Mouse (Mus musculus): Measurements from ENCODE around the gene Megf8. TPM values are rescaled to one million over a fixed set of nuclear protein-coding genes. Genes with fewer than 3 reads are reported as not detected.

Gene Megf8
- polyA plus RNA-seq, 1 experiment from 2014 or later, result 16.6 TPM

GRCm38 (mm10) chr7:25333596-25334307 lies 16.8 kb downstream of the Megf8 start:
- H3K36me3 ChIP-seq (replicated peaks), result peaks cover 83% of the 10 kb centered on the region
- DNase-seq (ENCODE audit: extremely low spot score, low spot score), result peak; percentile 80
- no peak overlapping the region for H3K4me3 ChIP-seq
- 0 out of 2 replicates have a peak, but pooled peaks cover 11% of the 10 kb centered on the region for H3K4me1 ChIP-seq
- 43% methylated on average over 16 of the region's 16 CpGs for WGBS
- H3K27me3 ChIP-seq (ENCODE audit: poor library complexity, severe bottlenecking), result no peaks in the 10 kb centered on the region
- H3K27ac ChIP-seq, result no peak overlapping the region
- H3K9me3 ChIP-seq, result no peaks in the 10 kb centered on the region

DNA sequence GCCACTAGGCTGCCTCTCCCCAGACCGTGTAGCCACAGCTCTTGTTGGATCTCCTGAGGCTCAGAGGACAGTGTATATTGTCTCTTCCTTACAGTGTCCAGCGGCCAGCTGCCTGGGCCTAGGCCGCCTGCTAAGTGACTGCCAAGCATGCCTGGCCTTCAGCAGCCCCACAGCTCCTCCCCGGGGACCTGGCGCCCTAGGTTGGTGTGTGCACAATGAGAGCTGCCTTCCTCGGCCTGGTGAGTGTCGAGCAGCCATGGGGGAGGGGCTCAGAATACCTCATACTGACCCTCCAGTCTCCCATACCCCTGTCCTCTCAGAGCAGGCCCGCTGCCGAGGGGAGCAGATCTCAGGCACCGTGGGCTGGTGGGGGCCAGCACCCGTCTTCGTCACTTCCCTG lies 17.5 kb downstream of the Megf8 start:
- Histone ChIP-seq H3K27me3 (ENCODE audit: poor library complexity, severe bottlenecking) (no peaks in the 10 kb centered on the region), H3K9me3 (no peaks in the 10 kb centered on the region), H3K27ac (no peak overlapping the region), H3K4me1 (0 out of 2 replicates have a peak, but pooled peaks cover 11% of the 10 kb centered on the region), H3K4me3 (no peak overlapping the region), H3K36me3 (replicated peaks) (peaks cover 86% of the 10 kb centered on the region)
- DNase-seq (ENCODE audit: extremely low spot score, low spot score), result no peak
- 85% methylated on average over 12 of the region's 12 CpGs for WGBS

DNA sequence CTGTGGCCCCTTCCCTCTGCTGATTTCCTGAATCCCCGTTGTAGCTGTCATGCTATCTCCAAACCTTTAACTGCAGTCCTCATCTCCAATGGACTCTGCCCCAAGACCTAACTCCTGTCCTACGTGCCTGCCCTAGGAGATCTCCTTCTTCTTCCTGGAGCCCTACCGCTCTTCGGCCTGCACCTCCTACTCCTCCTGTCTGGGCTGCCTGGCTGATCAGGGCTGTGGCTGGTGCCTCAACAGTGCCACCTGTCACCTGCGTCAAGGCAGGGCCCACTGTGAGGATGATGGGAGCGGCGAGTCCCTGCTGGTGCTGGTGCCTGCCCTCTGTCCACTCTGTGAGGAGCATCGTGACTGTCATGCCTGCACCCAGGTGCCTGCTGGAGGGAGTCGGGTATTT lies 22.4 kb downstream of the Megf8 start:
- Histone ChIP-seq H3K4me3 (no peak overlapping the region), H3K9me3 (no peaks in the 10 kb centered on the region), H3K4me1 (peaks cover 7% of the 10 kb centered on the region; the same call in 1 of the 2 replicates), H3K36me3 (replicated peaks) (peaks cover 88% of the 10 kb centered on the region), H3K27ac (no peak overlapping the region), H3K27me3 (ENCODE audit: poor library complexity, severe bottlenecking) (no peaks in the 10 kb centered on the region)
- no peak for DNase-seq (ENCODE audit: extremely low spot score, low spot score)
- WGBS, result 91% methylated on average over 9 of the region's 9 CpGs

- WGBS, result 85% methylated on average over 20 of the region's 20 CpGs
- Histone ChIP-seq H3K36me3 (replicated peaks) (peaks cover 89% of the 10 kb centered on the region), H3K27ac (no peak overlapping the region), H3K4me3 (no peak overlapping the region), H3K27me3 (ENCODE audit: poor library complexity, severe bottlenecking) (no peaks in the 10 kb centered on the region), H3K9me3 (no peaks in the 10 kb centered on the region), H3K4me1 (peaks cover 7% of the 10 kb centered on the region; the same call in 1 of the 2 replicates)
- no peak for DNase-seq (ENCODE audit: extremely low spot score, low spot score)
Observed at GRCm38 (mm10) chr7:25341000-25341784, 24.2 kb downstream of the Megf8 start.

- no peak for DNase-seq (ENCODE audit: extremely low spot score, low spot score)
- 87% methylated on average over 8 of the region's 8 CpGs for WGBS
- H3K36me3 ChIP-seq (replicated peaks), result peaks cover 99% of the 10 kb centered on the region
Observed at GRCm38 (mm10) chr7:25348861-25349260, 31.9 kb downstream of the Megf8 start.

GRCm38 (mm10) chr7:25358721-25359206 lies 41.8 kb downstream of the Megf8 start:
- no peak for DNase-seq (ENCODE audit: extremely low spot score, low spot score)
- Histone ChIP-seq H3K4me3 (no peak overlapping the region), H3K27ac (peak overlapping the region; percentile 37; the same call in 1 of the 2 replicates), H3K36me3 (replicated peaks) (peaks cover 98% of the 10 kb centered on the region), H3K27me3 (ENCODE audit: poor library complexity, severe bottlenecking) (no peaks in the 10 kb centered on the region), H3K9me3 (no peaks in the 10 kb centered on the region), H3K4me1 (peaks cover 12% of the 10 kb centered on the region)
- 79% methylated on average over 19 of the region's 19 CpGs for WGBS

More at GRCm38 (mm10) chr7:25348861-25349260, 31.9 kb downstream of the Megf8 start:
- Histone ChIP-seq H3K4me3 (no peak overlapping the region), H3K27me3 (ENCODE audit: poor library complexity, severe bottlenecking) (no peaks in the 10 kb centered on the region), H3K4me1 (no peaks in the 10 kb centered on the region), H3K9me3 (peaks cover 22% of the 10 kb centered on the region), H3K27ac (no peak overlapping the region)

DNA sequence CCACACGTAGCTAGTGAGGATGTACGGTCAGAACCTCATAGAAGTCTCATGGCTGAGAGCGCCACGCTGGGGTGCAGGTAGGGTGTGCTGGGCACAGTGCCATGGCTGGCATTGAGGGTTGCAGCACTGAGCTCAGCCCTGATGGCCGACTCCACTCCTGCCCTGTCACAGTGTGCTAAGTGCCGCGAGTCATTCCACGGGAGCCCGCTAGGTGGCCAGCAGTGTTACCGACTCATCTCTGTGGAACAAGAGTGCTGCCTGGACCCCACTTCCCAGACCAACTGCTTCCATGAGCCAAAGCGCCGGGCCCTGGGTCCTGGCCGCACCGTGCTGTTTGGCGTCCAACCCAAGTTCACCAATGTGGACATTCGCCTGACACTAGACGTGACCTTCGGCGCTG lies 46.2 kb downstream of the Megf8 start:
- WGBS, result 88% methylated on average over 19 of the region's 19 CpGs
- Histone ChIP-seq H3K36me3 (replicated peaks) (peaks cover 66% of the 10 kb centered on the region), H3K4me3 (no peak overlapping the region), H3K4me1 (peaks cover 39% of the 10 kb centered on the region), H3K9me3 (no peaks in the 10 kb centered on the region), H3K27me3 (ENCODE audit: poor library complexity, severe bottlenecking) (peaks cover 39% of the 10 kb centered on the region), H3K27ac (no peak overlapping the region)
- DNase-seq (ENCODE audit: extremely low spot score, low spot score), result no peak

GRCm38 (mm10) chr7:25363632-25364031 lies 46.7 kb downstream of the Megf8 start:
- no peak overlapping the region for H3K27ac ChIP-seq
- WGBS, result 96% methylated on average over 17 of the region's 17 CpGs
- peaks cover 62% of the 10 kb centered on the region for H3K36me3 ChIP-seq (replicated peaks)
- peaks cover 36% of the 10 kb centered on the region for H3K4me1 ChIP-seq
- no peaks in the 10 kb centered on the region for H3K9me3 ChIP-seq
- no peak for DNase-seq (ENCODE audit: extremely low spot score, low spot score)
- no peak overlapping the region for H3K4me3 ChIP-seq
- peaks cover 44% of the 10 kb centered on the region for H3K27me3 ChIP-seq (ENCODE audit: poor library complexity, severe bottlenecking)

- WGBS, result 17% methylated on average over 13 of the region's 13 CpGs
- Histone ChIP-seq H3K27ac (peak overlapping the region; percentile 45), H3K4me3 (no peak overlapping the region)
Observed at GRCm38 (mm10) chr7:25365937-25366625, 49.1 kb downstream of the Megf8 start.

GRCm38 (mm10) chr7:25367632-25368293 lies 50.8 kb downstream of the Megf8 start:
- Histone ChIP-seq H3K36me3 (replicated peaks) (peaks cover 20% of the 10 kb centered on the region), H3K9me3 (no peaks in the 10 kb centered on the region), H3K27me3 (ENCODE audit: poor library complexity, severe bottlenecking) (peaks cover 68% of the 10 kb centered on the region), H3K4me1 (peaks cover 30% of the 10 kb centered on the region), H3K4me3 (peak overlapping the region; percentile 22; the same call in 1 of the 2 replicates), H3K27ac (no peak overlapping the region)
- DNase-seq (ENCODE audit: extremely low spot score, low spot score), result no peak
- WGBS, result 1% methylated on average over 33 of the region's 33 CpGs

More at GRCm38 (mm10) chr7:25365937-25366625, 49.1 kb downstream of the Megf8 start:
- Histone ChIP-seq H3K9me3 (no peaks in the 10 kb centered on the region), H3K27me3 (ENCODE audit: poor library complexity, severe bottlenecking) (peaks cover 68% of the 10 kb centered on the region), H3K4me1 (peaks cover 30% of the 10 kb centered on the region), H3K36me3 (replicated peaks) (peaks cover 37% of the 10 kb centered on the region)
- no peak for DNase-seq (ENCODE audit: extremely low spot score, low spot score)

DNA sequence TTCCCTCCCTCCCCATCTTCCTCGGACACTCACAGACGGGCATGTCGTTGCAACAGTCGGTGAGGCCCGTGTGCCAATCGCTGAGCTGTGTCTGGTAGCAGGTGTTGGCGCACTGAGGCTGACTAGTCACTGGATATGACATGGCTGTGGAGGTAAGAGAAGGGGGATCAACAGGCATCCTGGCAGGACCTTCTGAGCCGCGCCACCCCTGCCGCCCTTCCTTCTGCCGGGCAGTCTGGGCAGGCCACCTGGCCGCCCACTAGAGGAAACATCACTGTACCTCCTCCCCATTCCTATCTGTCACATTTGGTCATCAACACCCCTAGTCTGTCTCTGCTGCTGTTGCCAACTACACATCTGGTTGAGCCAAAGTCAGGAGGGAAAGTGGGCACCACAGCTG lies 51.4 kb downstream of the Megf8 start:
- H3K4me3 ChIP-seq, result peak overlapping the region; percentile 22; the same call in 1 of the 2 replicates
- H3K4me1 ChIP-seq, result peaks cover 30% of the 10 kb centered on the region
- H3K36me3 ChIP-seq (replicated peaks), result peaks cover 15% of the 10 kb centered on the region
- no peaks in the 10 kb centered on the region for H3K9me3 ChIP-seq
- DNase-seq (ENCODE audit: extremely low spot score, low spot score), result no peak
- 23% methylated on average over 12 of the region's 12 CpGs for WGBS
- H3K27ac ChIP-seq, result no peak overlapping the region
- H3K27me3 ChIP-seq (ENCODE audit: poor library complexity, severe bottlenecking), result peaks cover 68% of the 10 kb centered on the region

Measured in forebrain, embryonic 10.5 days (tissue).